Mouse (Mus musculus) forebrain, embryonic 16.5 days (tissue): Measurements from ENCODE around the gene Sh3rf3. TPM values are rescaled to one million over a fixed set of nuclear protein-coding genes. Genes with fewer than 3 reads are reported as not detected.

ENCODE experiments used
- ATAC-seq: fragments of 200-750 bp; cut with Nextera tagmentation; 2 replicates; pipeline ENCODE4 v1.8.0; 2017; ENCODE audit warnings: mild to moderate bottlenecking, moderate library complexity
- H3K27ac ChIP-seq: fragments of 300-500 bp; sonication (generic); 2 replicates; pipeline ENCODE4 v1.5.1; 2014; ENCODE audit warnings: low read length, control low read depth
- H3K27me3 ChIP-seq: fragments of 300-500 bp; sonication (generic); replicated peaks from 2 replicates; pipeline ENCODE4 v1.6.1; 2014; ENCODE audit warnings: low read length; ENCODE audit not compliant: control insufficient read depth, insufficient read depth
- H3K36me3 ChIP-seq: fragments of 300-500 bp; sonication (generic); 2 replicates; pipeline ENCODE4 v1.6.1; 2014; ENCODE audit not compliant: control insufficient read depth, insufficient read depth
- H3K4me1 ChIP-seq: fragments of 300-500 bp; sonication (generic); replicated peaks from 2 replicates; pipeline ENCODE4 v1.6.1; 2014; ENCODE audit warnings: low read length; ENCODE audit not compliant: control insufficient read depth, insufficient read depth
- H3K4me2 ChIP-seq: fragments of 300-500 bp; sonication (generic); 2 replicates; pipeline ENCODE4 v1.6.1; 2014; ENCODE audit warnings: mild to moderate bottlenecking, low read length, control low read depth
- H3K4me3 ChIP-seq: fragments of 300-500 bp; sonication (generic); replicated peaks from 2 replicates; pipeline ENCODE4 v1.5.1; 2014; ENCODE audit warnings: mild to moderate bottlenecking, low read length, control low read depth
- H3K9ac ChIP-seq: fragments of 300-500 bp; sonication (generic); replicated peaks from 2 replicates; pipeline ENCODE4 v1.6.1; 2014; ENCODE audit warnings: low read depth, low read length, control low read depth
- H3K9me3 ChIP-seq: fragments of 300-500 bp; sonication (generic); 2 replicates; pipeline ENCODE4 v1.6.1; 2016; ENCODE audit warnings: low read length; ENCODE audit not compliant: control insufficient read depth
- WGBS: fragments of 180-500 bp; shearing (Covaris S2); extraction: QIAGEN DNeasy Blood & Tissue Kit; methylation state at CpG from one replicate; pipeline ENCODE4 v1.1.7; 2014; 5-methylcytosine and 5-hydroxymethylcytosine counted together
- polyA plus RNA-seq: library from polyadenylated mRNA; unstranded; fragments of >200 nt; fragmentation: Nextera tagmentation; extraction: Ambion mirVana; gene quantifications from 2 replicates; pipeline ENCODE4 v1.2.1, GENCODE M21; 2015

The Sh3rf3 gene
- polyA plus RNA-seq, 1 experiment from 2014 or later = 9.2 TPM

DNA sequence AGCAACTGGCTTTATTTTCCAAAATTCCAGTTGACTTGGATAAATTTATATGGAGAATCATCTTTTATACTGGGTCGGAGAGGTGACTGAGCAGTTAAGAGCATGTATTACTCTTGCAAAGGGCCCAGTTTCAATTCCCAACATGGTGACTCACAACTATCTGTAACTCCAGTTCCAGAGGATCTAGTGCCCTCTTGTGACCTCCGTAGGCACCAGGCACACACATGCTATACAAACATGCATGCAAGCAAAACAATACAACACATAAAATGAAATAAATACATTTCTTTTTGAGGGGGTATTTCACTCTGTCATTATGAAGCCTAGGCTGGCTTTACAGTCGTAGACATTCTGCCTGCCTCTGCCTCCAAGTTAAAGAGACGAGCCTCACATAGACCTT, 237.3 kb downstream of the Sh3rf3 start:
- Histone ChIP-seq H3K4me3 (no peak overlapping the region), H3K27ac (no peak overlapping the region), H3K9ac (no peak overlapping the region), H3K27me3 (no peaks in the 10 kb centered on the region), H3K36me3 (no peaks in the 10 kb centered on the region; the same call in 1 of the 2 replicates), H3K4me1 (no peaks in the 10 kb centered on the region), H3K9me3 (peaks cover 7% of the 10 kb centered on the region; the same call in 1 of the 2 replicates), H3K4me2 (no peak overlapping the region)
- ATAC-seq = no peak
- 86% methylated on average over 4 of the region's 4 CpGs for WGBS

DNA sequence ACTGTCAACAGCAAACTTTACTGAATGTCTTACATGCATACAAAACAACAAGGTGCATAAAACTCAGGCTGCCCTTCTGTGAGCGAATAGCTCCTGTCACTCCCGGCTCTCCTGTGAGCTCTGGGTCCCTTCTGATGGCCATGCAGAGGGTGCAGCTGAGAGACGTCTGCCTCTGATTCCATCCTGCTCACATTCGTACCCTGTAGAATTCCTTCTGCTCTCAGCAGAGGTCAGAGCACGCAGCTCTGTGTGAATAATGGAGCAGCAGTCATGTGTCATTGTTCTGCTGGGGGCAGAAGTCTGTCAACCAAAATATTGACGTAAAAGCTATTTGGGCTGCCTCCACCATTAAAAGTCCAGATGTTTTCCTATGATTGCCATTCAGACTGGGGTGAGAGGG, 243.1 kb downstream of the Sh3rf3 start:
- no peak overlapping the region for H3K4me2 ChIP-seq
- H3K27ac ChIP-seq = no peak overlapping the region
- no peak for ATAC-seq
- H3K4me1 ChIP-seq = peaks cover 4% of the 10 kb centered on the region; the same call in 1 of the 2 replicates
- H3K9me3 ChIP-seq = no peaks in the 10 kb centered on the region
- no peak overlapping the region for H3K4me3 ChIP-seq
- 54% methylated on average over 6 of the region's 6 CpGs for WGBS
- no peak overlapping the region for H3K9ac ChIP-seq
- no peaks in the 10 kb centered on the region for H3K27me3 ChIP-seq
- H3K36me3 ChIP-seq = no peaks in the 10 kb centered on the region

DNA sequence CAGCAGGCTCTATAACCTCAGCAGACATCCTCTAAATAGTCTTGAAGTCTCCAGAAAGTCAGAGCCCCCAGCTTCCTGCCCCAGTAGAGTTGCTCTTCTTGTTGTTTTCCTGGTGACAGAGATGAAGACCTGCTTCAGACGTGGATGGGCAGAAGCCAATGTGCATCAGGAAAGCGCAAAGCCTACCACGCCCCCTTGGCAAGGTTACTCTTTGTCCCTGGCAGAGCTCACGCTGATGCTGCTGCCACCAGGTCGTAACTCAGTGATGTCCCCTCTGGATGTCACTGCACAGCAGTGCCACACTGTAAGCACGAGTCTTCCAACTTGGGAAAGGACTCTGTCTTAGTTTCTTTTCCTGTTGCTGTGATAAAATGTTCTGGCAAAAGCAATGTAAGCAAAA, 253.6 kb downstream of the Sh3rf3 start:
- Histone ChIP-seq H3K9me3 (no peaks in the 10 kb centered on the region), H3K4me2 (no peak overlapping the region), H3K27me3 (no peaks in the 10 kb centered on the region), H3K4me1 (no peaks in the 10 kb centered on the region; the same call in 1 of the 2 replicates), H3K4me3 (no peak overlapping the region), H3K9ac (no peak overlapping the region), H3K36me3 (no peaks in the 10 kb centered on the region), H3K27ac (no peak overlapping the region)
- no peak for ATAC-seq
- 72% methylated on average over 6 of the region's 6 CpGs for WGBS

DNA sequence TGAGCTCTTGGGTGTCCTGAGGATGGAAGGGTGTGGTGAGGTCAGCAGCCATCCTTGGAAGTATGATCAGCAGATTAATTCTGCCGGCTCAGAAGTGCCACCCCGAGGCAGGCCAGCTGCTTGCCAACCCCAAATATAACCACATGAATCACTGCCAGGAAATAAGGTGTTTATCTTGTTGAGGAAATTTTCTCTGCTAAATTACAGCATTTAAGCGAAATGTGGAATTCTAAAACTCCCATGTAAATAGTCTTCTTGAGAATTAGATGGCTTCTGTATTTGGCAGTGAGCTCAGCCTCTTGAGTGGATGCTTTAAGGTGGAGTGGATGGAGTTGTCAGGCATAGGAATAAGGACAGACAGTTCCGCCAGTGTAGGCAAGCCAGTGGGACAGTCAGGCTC, 259.7 kb downstream of the Sh3rf3 start:
- no peak for ATAC-seq
- 58% methylated on average over 4 of the region's 4 CpGs for WGBS
- Histone ChIP-seq H3K9ac (no peak overlapping the region), H3K4me2 (no peak overlapping the region), H3K4me3 (no peak overlapping the region), H3K9me3 (no peaks in the 10 kb centered on the region), H3K36me3 (no peaks in the 10 kb centered on the region), H3K27me3 (no peaks in the 10 kb centered on the region), H3K27ac (no peak overlapping the region), H3K4me1 (peaks cover 4% of the 10 kb centered on the region)

DNA sequence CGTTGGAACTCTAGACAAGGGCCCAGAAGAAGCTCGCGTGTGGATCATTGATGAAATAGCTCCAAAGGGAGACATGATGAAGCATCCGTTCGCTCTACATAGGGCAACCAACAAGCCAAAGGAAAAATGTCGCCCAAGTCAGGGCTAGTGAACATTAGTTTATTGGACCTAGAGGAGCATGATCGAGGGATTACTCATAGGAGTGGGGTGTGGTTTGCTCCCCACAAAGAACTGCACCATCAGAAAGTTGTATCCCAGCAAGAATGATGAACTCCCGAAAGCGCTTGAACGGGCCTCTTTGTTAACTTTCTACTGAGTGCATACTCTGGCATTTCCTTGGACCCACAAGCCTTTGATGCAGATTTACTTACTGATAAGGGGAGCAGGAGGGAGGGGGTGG, 263.5 kb downstream of the Sh3rf3 start:
- Histone ChIP-seq H3K27ac (no peak overlapping the region), H3K9me3 (no peaks in the 10 kb centered on the region), H3K27me3 (no peaks in the 10 kb centered on the region), H3K36me3 (no peaks in the 10 kb centered on the region), H3K9ac (no peak overlapping the region), H3K4me3 (no peak overlapping the region), H3K4me1 (peaks cover 12% of the 10 kb centered on the region), H3K4me2 (no peak overlapping the region)
- ATAC-seq = no peak
- WGBS = 94% methylated on average over 10 of the region's 10 CpGs

- peaks cover 12% of the 10 kb centered on the region for H3K4me1 ChIP-seq
- H3K9me3 ChIP-seq = no peaks in the 10 kb centered on the region
- H3K4me2 ChIP-seq = no peak overlapping the region
- H3K36me3 ChIP-seq = no peaks in the 10 kb centered on the region
- ATAC-seq = peak; percentile 29; the same call in 1 of the 2 replicates
- 42% methylated on average over 10 of the region's 10 CpGs for WGBS
- H3K27ac ChIP-seq = no peak overlapping the region; the same call in 1 of the 2 replicates
- no peaks in the 10 kb centered on the region for H3K27me3 ChIP-seq
- H3K4me3 ChIP-seq = no peak overlapping the region
- no peak overlapping the region for H3K9ac ChIP-seq
These were observed 264.8 kb downstream of the Sh3rf3 start for GRCm38 (mm10) chr10:59077909-59078308.

- no peak for ATAC-seq
- peaks cover 20% of the 10 kb centered on the region for H3K4me1 ChIP-seq
- H3K9me3 ChIP-seq = no peaks in the 10 kb centered on the region
- WGBS = 97% methylated on average over 5 of the region's 5 CpGs
- H3K9ac ChIP-seq = no peak overlapping the region
- no peaks in the 10 kb centered on the region for H3K27me3 ChIP-seq
- H3K27ac ChIP-seq = no peak overlapping the region
- no peak overlapping the region for H3K4me2 ChIP-seq
- H3K4me3 ChIP-seq = no peak overlapping the region
- 0 out of 2 replicates have a peak, but pooled peaks cover 4% of the 10 kb centered on the region for H3K36me3 ChIP-seq
These were observed 272.4 kb downstream of the Sh3rf3 start for GRCm38 (mm10) chr10:59085604-59086003.

DNA sequence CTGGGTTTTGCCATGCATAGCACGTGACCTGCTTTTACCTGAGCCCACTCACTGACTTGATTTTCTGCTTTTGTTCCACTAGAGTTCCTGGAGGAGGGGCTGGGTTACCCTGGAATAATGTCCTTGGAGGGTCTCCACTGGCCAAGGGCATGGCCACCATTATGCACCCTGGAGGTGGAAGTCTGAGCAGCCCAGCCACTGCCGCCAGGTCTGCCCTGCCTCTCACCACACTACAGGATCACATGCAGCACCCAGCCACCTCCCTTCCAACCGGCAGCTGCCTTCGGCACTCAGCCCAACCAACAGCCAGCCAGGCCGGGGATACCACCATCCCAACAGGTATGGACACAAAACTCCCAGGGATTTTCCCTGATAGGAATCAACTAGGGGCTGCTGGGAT, 273.4 kb downstream of the Sh3rf3 start:
- 91% methylated on average over 5 of the region's 5 CpGs for WGBS
- ATAC-seq = no peak

DNA sequence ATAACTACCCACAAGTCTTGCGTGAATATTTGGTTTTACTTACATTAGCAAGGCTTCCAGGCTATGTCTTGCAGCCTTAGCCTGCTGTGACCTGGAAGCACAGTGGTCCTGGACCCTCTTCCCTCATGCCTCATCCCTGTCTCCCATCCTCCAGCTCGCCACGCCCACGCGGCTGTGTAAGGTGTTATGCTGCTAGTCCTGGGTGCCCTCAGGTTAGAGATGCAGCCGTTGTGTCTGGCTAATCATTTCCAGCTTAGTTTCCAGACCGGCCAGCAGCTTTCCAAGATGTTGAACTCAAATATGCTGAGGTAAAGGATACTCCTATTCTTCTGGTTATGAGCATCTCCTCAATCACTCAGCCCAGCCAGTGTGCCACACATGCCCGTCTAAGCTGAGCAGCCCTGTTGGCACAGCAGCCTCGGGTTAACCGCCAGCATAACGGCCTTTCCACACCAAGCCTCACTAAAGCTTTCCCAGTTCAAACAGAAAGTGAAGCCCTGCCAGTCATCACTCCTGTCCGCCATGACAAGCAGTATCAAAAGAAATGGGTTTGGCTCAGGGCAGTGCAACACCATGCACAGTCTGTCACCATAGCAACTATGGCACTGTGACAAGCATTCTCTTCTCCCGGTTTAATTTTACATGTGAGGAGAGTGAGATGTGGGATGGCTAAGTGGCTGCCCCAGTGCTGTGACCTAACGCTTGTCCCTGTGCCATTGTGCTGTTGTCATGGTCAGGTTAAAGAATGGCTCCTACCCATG, 276.9 kb downstream of the Sh3rf3 start:
- H3K36me3 ChIP-seq = 0 out of 2 replicates have a peak, but pooled peaks cover 4% of the 10 kb centered on the region
- peaks cover 50% of the 10 kb centered on the region for H3K4me1 ChIP-seq
- H3K4me3 ChIP-seq = no peak overlapping the region
- 31% methylated on average over 14 of the region's 14 CpGs for WGBS
- H3K9ac ChIP-seq = no peak overlapping the region; the same call in 1 of the 2 replicates
- H3K9me3 ChIP-seq = no peaks in the 10 kb centered on the region
- H3K4me2 ChIP-seq = peak overlapping the region; percentile 30
- peak overlapping the region; percentile 92 for H3K27ac ChIP-seq
- ATAC-seq = peak; percentile 94
- no peaks in the 10 kb centered on the region for H3K27me3 ChIP-seq

More for the DNA sequence above, 273.4 kb downstream of the Sh3rf3 start:
- no peaks in the 10 kb centered on the region for H3K27me3 ChIP-seq
- no peaks in the 10 kb centered on the region for H3K9me3 ChIP-seq
- H3K4me1 ChIP-seq = peaks cover 30% of the 10 kb centered on the region
- 0 out of 2 replicates have a peak, but pooled peaks cover 4% of the 10 kb centered on the region for H3K36me3 ChIP-seq
- H3K27ac ChIP-seq = no peak overlapping the region
- no peak overlapping the region for H3K9ac ChIP-seq
- H3K4me2 ChIP-seq = no peak overlapping the region
- H3K4me3 ChIP-seq = no peak overlapping the region
